Mouse (Mus musculus) left cerebral cortex, postnatal 4 days (tissue): ENCODE measurements around the gene Ghdc. TPM values are rescaled to one million over a fixed set of nuclear protein-coding genes. Genes with fewer than 3 reads are reported as not detected.

Source experiments
- DNase-seq: peaks from one replicate; pipeline ENCODE4 v3.0.0-alpha.2; 2022
- intact Hi-C: fragments of 180-260 bp; cut with DNase I; formaldehyde crosslinking; loops from one replicate; pipeline ENCODE4 v1.15.1; 2025
- total RNA-seq, 2 experiments: library from RNA; stranded (reverse); gene quantifications; 2 replicates each; pipeline ENCODE4 v1.2.3; 2021

Gene Ghdc
- total RNA-seq, 2 experiments from 2014 or later, result 5.5 to 7.2 TPM

GRCm38 (mm10) chr11:100720345-100720744 lies 50.4 kb downstream of the Ghdc start:
- no peak for DNase-seq
- intact Hi-C loops, result no loop called here

GRCm38 (mm10) chr11:100719893-100720292 lies 50.9 kb downstream of the Ghdc start:
- no peak for DNase-seq
- intact Hi-C loops, result no loop called here

GRCm38 (mm10) chr11:100719312-100719711 lies 51.4 kb downstream of the Ghdc start:
- intact Hi-C loops, result no loop called here
- DNase-seq, result no peak

- DNase-seq, result no peak
- intact Hi-C loops, result no loop called here
These were observed 51.9 kb downstream of the Ghdc start for GRCm38 (mm10) chr11:100718866-100719265.

GRCm38 (mm10) chr11:100718462-100718861 lies 52.3 kb downstream of the Ghdc start:
- no peak for DNase-seq
- intact Hi-C loops, result no loop called here

GRCm38 (mm10) chr11:100716649-100717048 lies 54.1 kb downstream of the Ghdc start:
- intact Hi-C loops, result no loop called here
- DNase-seq, result no peak

Other genes starting within 250 kb of the Ghdc start
- 100 to 1,000 TPM; 211 to 219 TPM for gene Acly, start 243.0 kb downstream of the Ghdc start, total RNA-seq
- gene Ttc25, start 225.3 kb downstream of the Ghdc start, total RNA-seq, result under 1 TPM; 0.58 to 0.93 TPM
- gene Cnp, start 196.1 kb downstream of the Ghdc start, total RNA-seq, result 10 to 100 TPM; 25.6 to 29.6 TPM
- 10 to 100 TPM; 37.7 to 39.9 TPM for gene Nkiras2, start 151.7 kb downstream of the Ghdc start, total RNA-seq
- gene Dnajc7, start 150.8 kb downstream of the Ghdc start, total RNA-seq, result 100 to 1,000 TPM; 276 to 297 TPM
- under 1 TPM in 1 of 2 experiments, not detected in 1; 0.12 TPM for gene Zfp385c, start 78.5 kb downstream of the Ghdc start, total RNA-seq
- gene Dhx58, start 66.7 kb downstream of the Ghdc start, total RNA-seq, result 1 to 10 TPM; 3.4 to 3.5 TPM
- gene Kat2a, start 58.5 kb downstream of the Ghdc start, total RNA-seq, result 10 to 100 TPM; 68.7 to 71.8 TPM
- gene Hspb9, start 57.1 kb downstream of the Ghdc start, total RNA-seq, result not detected
- gene Rab5c, start 32.7 kb downstream of the Ghdc start, total RNA-seq, result 100 to 1,000 TPM; 168 to 174 TPM
- gene Kcnh4, start 11.0 kb downstream of the Ghdc start, total RNA-seq, result 10 to 100 TPM; 11.2 to 12.4 TPM
- not detected for gene Hcrt, start 8.0 kb downstream of the Ghdc start, total RNA-seq
- gene Stat5b, start 79.8 kb upstream of the Ghdc start, total RNA-seq, result 10 to 100 TPM in 1 of 2 experiments, 1 to 10 TPM in 1; 9.6 to 11.8 TPM
- 1 to 10 TPM in 1 of 2 experiments, under 1 TPM in 1; 0.98 to 1.2 TPM for gene Stat5a, start 88.4 kb upstream of the Ghdc start, total RNA-seq
- 10 to 100 TPM; 32.4 to 36.7 TPM for gene Stat3, start 168.6 kb upstream of the Ghdc start, total RNA-seq
- gene Cavin1, start 199.9 kb upstream of the Ghdc start, total RNA-seq, result 10 to 100 TPM; 22.6 to 22.8 TPM
- gene Atp6v0a1, start 238.5 kb upstream of the Ghdc start, total RNA-seq, result 100 to 1,000 TPM; 257 to 302 TPM